Mouse (Mus musculus) brain, embryonic 14.5 days (tissue): Measurements from ENCODE around the gene Prm1.

ENCODE experiments used
- CTCF ChIP-seq: fragments of 200-500 bp; IDR thresholded peaks from 2 replicates; pipeline ENCODE4 v1.5.1; 2012; ENCODE audit warnings: inconsistent platforms, mild to moderate bottlenecking, moderate library complexity, borderline replicate concordance; ENCODE audit not compliant: insufficient read depth, insufficient read length; ENCODE audit errors: extremely low read depth
- POLR2A ChIP-seq: fragments of 200-500 bp; IDR thresholded peaks from 2 replicates; pipeline ENCODE4 v1.6.1; 2012; ENCODE audit warnings: mild to moderate bottlenecking, inconsistent platforms, borderline replicate concordance; ENCODE audit not compliant: poor library complexity, insufficient read depth, insufficient read length, severe bottlenecking; ENCODE audit errors: extremely low read depth

DNA sequence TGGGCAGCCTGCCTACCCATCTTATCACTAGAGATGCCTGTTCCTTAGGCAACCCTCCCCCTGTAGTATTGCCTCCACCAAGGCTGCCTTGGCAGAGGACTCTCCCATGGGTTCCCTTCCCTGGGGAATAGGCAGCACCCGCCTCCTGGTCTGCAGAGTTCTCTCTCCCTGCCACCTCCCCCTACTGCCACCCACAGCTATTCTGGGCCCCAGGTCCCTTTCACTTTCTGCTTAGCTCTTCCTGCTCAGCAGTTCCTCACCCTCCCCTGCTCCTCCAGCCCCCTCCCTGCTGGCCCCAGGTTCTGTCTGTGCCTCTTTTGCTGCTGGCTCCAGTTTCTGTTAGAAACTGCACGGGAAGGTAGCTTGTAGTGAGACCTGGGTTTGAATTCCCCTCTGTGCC is 36.0 kb downstream of the Prm1 start:
- TF ChIP-seq CTCF (no peak), POLR2A (no peak)
